Mouse (Mus musculus): ENCODE measurements around the gene Gal3st4. TPM values are rescaled to one million over a fixed set of nuclear protein-coding genes. Genes with fewer than 3 reads are reported as not detected.

Gal3st4 gene
- polyA plus RNA-seq, 1 experiment from 2014 or later, result not detected

DNA sequence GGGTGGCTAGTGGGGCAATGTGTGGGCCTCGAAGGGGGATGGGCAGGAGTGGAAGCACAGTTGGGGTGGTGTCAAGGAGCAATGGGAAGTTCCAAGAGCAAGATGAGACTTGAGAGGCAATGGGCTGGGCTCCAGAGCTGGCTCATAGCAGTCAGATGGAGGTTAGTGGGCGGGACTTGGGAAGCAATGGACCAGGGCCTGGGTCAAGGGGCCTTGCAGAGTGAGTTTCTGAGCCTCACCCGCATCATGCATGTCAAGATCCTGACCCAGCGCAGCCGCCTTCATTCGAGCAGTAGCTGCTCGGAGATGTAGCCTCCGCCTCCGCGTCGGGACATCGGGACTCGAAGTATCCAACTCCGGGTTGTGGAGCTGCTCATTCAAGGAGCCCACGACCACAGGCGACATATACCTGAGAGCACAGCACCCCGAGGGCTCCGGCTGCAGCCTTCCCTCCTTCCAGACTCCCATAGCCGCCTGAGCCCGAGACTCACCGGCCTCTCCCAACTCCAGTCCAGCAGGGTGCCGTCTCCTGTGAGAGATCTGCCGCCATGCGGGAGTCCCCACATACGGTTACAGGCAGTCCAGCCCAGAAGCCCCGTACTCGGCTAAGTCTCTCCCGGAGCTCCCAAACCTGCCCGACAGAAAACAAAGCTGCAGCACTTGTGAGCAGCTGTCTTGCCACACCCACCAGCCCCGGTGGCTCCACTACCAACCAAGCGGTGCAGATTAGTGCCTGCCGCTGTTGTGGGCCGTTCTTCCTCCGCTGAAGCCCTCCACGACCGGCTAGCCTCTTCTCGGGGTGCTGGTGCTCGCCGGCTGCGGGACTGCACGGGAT is 2.8 kb upstream of the Gal3st4 start:
- Histone ChIP-seq H3K4me1 (ENCODE audit: insufficient read depth) (peaks cover 10% of the 10 kb centered on the region), H3K4me3 (ENCODE audit: low read depth, low read length) (no peak overlapping the region), H3K4me2 (ENCODE audit: low read depth, low read length) (no peak overlapping the region), H3K9ac (replicated peaks) (no peak overlapping the region), H3K9me3 (ENCODE audit: low read length) (0 out of 2 replicates have a peak, but pooled peaks cover 2% of the 10 kb centered on the region), H3K27me3 (ENCODE audit: insufficient read depth, low read length) (peaks cover 23% of the 10 kb centered on the region; the same call in 1 of the 2 replicates), H3K36me3 (replicated peaks; ENCODE audit: insufficient read depth, low read length) (no peaks in the 10 kb centered on the region), H3K27ac (ENCODE audit: low read depth) (no peak overlapping the region)
- WGBS (ENCODE audit: insufficient replicate concordance), result 64% methylated on average over 41 of the region's 41 CpGs
- DNase-seq (no peak), ATAC-seq (no peak)
- no peak for TF ChIP-seq EP300 (IDR thresholded peaks at IDR 0.05; ENCODE audit: low read depth)
- no peak for TF ChIP-seq CTCF (IDR thresholded peaks at IDR 0.05; ENCODE audit: low read depth)

DNA sequence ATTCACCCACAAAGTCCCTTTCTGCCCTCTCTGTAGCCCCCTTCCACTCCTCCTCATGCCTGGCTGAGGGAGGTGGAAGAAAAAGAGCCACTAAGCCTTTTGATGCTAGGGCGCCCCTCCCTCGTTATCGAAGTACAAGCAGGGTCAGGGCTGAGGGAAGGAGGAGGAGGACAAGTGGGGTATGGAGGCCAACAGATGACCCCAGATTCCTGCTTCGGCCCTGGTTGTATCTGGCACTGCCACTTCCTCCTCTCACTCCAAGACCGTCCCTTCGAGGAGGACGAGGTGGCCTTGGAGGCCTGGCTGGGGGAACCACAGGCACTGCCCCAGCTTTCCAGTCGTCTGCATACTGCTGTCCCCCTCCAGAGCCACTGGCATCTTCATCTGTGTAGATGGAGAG is 1.5 kb upstream of the Gal3st4 start:
- TF ChIP-seq EP300 (IDR thresholded peaks at IDR 0.05; ENCODE audit: low read depth), result no peak
- no peak for TF ChIP-seq CTCF (IDR thresholded peaks at IDR 0.05; ENCODE audit: low read depth)
- no peak for ATAC-seq
- 59% methylated on average over 8 of the region's 8 CpGs for WGBS (ENCODE audit: insufficient replicate concordance)
- no peak overlapping the region for H3K4me2 ChIP-seq (ENCODE audit: low read depth, low read length)
- H3K9me3 ChIP-seq (ENCODE audit: low read length), result no peaks in the 10 kb centered on the region
- H3K27ac ChIP-seq (ENCODE audit: low read depth), result no peak overlapping the region
- no peak overlapping the region for H3K4me3 ChIP-seq (ENCODE audit: low read depth, low read length)
- no peak for DNase-seq
- no peaks in the 10 kb centered on the region for H3K4me1 ChIP-seq (ENCODE audit: insufficient read depth)
- no peaks in the 10 kb centered on the region for H3K36me3 ChIP-seq (replicated peaks; ENCODE audit: insufficient read depth, low read length)
- no peak overlapping the region for H3K9ac ChIP-seq (replicated peaks)
- peaks cover 23% of the 10 kb centered on the region; the same call in 1 of the 2 replicates for H3K27me3 ChIP-seq (ENCODE audit: insufficient read depth, low read length)

DNA sequence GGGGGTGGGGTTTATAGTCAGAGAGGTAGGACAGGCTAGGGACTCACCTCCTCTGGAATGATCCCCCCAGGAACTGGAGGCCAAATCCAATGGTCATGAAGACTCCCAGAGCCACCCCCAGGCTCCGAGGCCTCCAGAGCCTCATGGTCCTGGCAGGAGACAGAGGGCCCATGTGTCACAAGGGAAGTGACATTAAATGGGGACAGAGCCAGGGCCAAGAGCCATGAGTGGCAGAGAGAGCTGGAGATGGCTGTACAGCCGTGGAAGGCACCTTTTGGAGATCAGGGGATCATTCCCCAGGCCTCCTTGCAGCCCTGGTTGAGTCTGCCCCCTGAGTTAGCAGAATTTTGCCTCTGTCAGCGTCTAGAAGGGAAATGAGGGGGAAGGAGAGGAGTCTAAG is 1.4 kb downstream of the Gal3st4 start:
- peaks cover 23% of the 10 kb centered on the region; the same call in 1 of the 2 replicates for H3K27me3 ChIP-seq (ENCODE audit: insufficient read depth, low read length)
- TF ChIP-seq EP300 (IDR thresholded peaks at IDR 0.05; ENCODE audit: low read depth), result no peak
- TF ChIP-seq CTCF (IDR thresholded peaks at IDR 0.05; ENCODE audit: low read depth), result no peak
- no peaks in the 10 kb centered on the region for H3K9me3 ChIP-seq (ENCODE audit: low read length)
- no peak for ATAC-seq
- no peaks in the 10 kb centered on the region for H3K4me1 ChIP-seq (ENCODE audit: insufficient read depth)
- no peak overlapping the region for H3K4me2 ChIP-seq (ENCODE audit: low read depth, low read length)
- no peak overlapping the region for H3K9ac ChIP-seq (replicated peaks)
- no peaks in the 10 kb centered on the region; the same call in 1 of the 2 replicates for H3K36me3 ChIP-seq (replicated peaks; ENCODE audit: insufficient read depth, low read length)
- H3K4me3 ChIP-seq (ENCODE audit: low read depth, low read length), result no peak overlapping the region
- H3K27ac ChIP-seq (ENCODE audit: low read depth), result no peak overlapping the region
- no peak for DNase-seq
- WGBS (ENCODE audit: insufficient replicate concordance), result 51% methylated on average over 3 of the region's 3 CpGs

DNA sequence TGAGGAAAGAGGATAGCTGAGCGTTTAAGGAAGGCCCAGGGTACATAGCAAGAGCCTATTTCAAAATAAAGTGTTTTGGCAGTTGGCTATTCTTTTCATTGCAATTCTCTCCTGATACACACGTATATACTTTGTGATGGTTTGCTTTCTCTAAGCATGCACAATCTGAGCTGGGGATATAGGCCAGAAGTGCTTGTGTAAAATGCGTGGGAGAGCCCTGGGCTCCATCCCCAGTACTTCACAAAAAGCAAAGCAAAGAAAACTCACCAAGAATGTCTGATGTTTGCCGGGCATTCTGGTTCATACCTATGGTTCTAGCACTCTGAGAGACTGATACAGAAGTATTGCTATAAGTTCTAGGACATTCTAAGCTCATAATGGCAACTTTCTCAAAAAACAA is 3.7 kb downstream of the Gal3st4 start:
- no peaks in the 10 kb centered on the region for H3K9me3 ChIP-seq (ENCODE audit: low read length)
- no peak for ATAC-seq
- H3K27me3 ChIP-seq (ENCODE audit: insufficient read depth, low read length), result peaks cover 23% of the 10 kb centered on the region; the same call in 1 of the 2 replicates
- H3K4me3 ChIP-seq (ENCODE audit: low read depth, low read length), result no peak overlapping the region
- no peak overlapping the region for H3K27ac ChIP-seq (ENCODE audit: low read depth)
- TF ChIP-seq CTCF (IDR thresholded peaks at IDR 0.05; ENCODE audit: low read depth) (no peak), EP300 (IDR thresholded peaks at IDR 0.05; ENCODE audit: low read depth) (no peak)
- no peak overlapping the region for H3K4me2 ChIP-seq (ENCODE audit: low read depth, low read length)
- H3K4me1 ChIP-seq (ENCODE audit: insufficient read depth), result peaks cover 12% of the 10 kb centered on the region
- H3K9ac ChIP-seq (replicated peaks), result no peak overlapping the region
- 68% methylated on average over 4 of the region's 4 CpGs for WGBS (ENCODE audit: insufficient replicate concordance)
- H3K36me3 ChIP-seq (replicated peaks; ENCODE audit: insufficient read depth, low read length), result peaks cover 3% of the 10 kb centered on the region; the same call in 1 of the 2 replicates
- DNase-seq, result peak; percentile 0

DNA sequence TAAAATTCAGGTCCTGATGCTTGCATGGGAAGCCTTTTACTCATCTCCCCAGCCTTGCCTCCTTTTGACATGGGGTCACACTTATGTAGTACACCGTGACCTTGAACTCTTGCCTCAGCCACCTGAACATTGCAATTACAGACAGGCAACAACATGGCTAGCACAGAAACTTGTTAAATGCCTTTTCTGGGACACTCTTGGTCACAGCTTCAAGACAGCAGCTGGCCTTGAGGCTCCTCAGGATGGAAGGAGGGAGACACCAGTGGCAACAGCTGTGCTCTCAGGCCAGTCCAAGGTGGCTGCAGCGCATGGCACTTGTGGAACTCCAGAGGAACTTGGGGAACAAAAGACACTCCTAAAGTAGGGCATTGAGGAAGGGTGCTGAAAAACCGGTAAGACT is 5.5 kb downstream of the Gal3st4 start:
- H3K9me3 ChIP-seq (ENCODE audit: low read length), result no peaks in the 10 kb centered on the region
- peaks cover 12% of the 10 kb centered on the region; the same call in 1 of the 2 replicates for H3K27me3 ChIP-seq (ENCODE audit: insufficient read depth, low read length)
- no peak for TF ChIP-seq CTCF (IDR thresholded peaks at IDR 0.05; ENCODE audit: low read depth)
- TF ChIP-seq EP300 (IDR thresholded peaks at IDR 0.05; ENCODE audit: low read depth), result no peak
- ATAC-seq (no peak), DNase-seq (no peak)
- WGBS (ENCODE audit: insufficient replicate concordance), result 85% methylated on average over 3 of the region's 3 CpGs
- H3K9ac ChIP-seq (replicated peaks), result no peak overlapping the region
- H3K36me3 ChIP-seq (replicated peaks; ENCODE audit: insufficient read depth, low read length), result peaks cover 3% of the 10 kb centered on the region; the same call in 1 of the 2 replicates
- no peak overlapping the region for H3K4me2 ChIP-seq (ENCODE audit: low read depth, low read length)
- H3K4me1 ChIP-seq (ENCODE audit: insufficient read depth), result peaks cover 26% of the 10 kb centered on the region
- no peak overlapping the region for H3K4me3 ChIP-seq (ENCODE audit: low read depth, low read length)
- H3K27ac ChIP-seq (ENCODE audit: low read depth), result no peak overlapping the region

DNA sequence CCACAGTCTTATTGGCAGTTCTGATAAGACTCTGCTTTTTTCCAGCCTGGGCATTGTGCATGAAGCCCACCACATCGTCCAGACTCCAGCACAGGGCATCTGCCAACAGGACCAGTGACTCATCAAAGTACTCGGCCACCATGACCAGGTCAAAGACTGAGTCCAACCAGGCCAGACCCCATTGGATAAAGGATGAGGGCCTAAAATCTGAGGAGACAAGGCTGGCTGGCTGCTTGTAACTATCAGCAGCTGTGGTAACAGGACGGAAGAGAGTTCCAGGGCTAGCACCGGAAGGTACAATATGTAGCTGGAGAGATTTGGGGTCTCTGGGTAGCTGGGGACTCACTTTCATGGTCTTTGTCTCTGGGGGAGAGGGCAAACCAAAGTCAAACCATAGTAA is 6.9 kb downstream of the Gal3st4 start:
- ATAC-seq, result no peak
- peaks cover 9% of the 10 kb centered on the region; the same call in 1 of the 2 replicates for H3K36me3 ChIP-seq (replicated peaks; ENCODE audit: insufficient read depth, low read length)
- H3K27me3 ChIP-seq (ENCODE audit: insufficient read depth, low read length), result 0 out of 2 replicates have a peak, but pooled peaks cover under 1% of the 10 kb centered on the region

More for the DNA sequence above, 6.9 kb downstream of the Gal3st4 start:
- 86% methylated on average over 4 of the region's 4 CpGs for WGBS (ENCODE audit: insufficient replicate concordance)
- no peak overlapping the region for H3K4me2 ChIP-seq (ENCODE audit: low read depth, low read length)
- no peak overlapping the region for H3K9ac ChIP-seq (replicated peaks)
- no peaks in the 10 kb centered on the region for H3K9me3 ChIP-seq (ENCODE audit: low read length)
- H3K27ac ChIP-seq (ENCODE audit: low read depth), result no peak overlapping the region
- peaks cover 32% of the 10 kb centered on the region for H3K4me1 ChIP-seq (ENCODE audit: insufficient read depth)
- no peak for DNase-seq
- TF ChIP-seq EP300 (IDR thresholded peaks at IDR 0.05; ENCODE audit: low read depth) (no peak), CTCF (IDR thresholded peaks at IDR 0.05; ENCODE audit: low read depth) (no peak)
- H3K4me3 ChIP-seq (ENCODE audit: low read depth, low read length), result no peak overlapping the region
